Mouse (Mus musculus): ENCODE data around the gene Ripor1. TPM values are rescaled to one million over a fixed set of nuclear protein-coding genes. Genes with fewer than 3 reads are reported as not detected.

Ripor1 gene
- 20.5 and 26.5 TPM in 2 replicates for polyA plus RNA-seq (2012; rRNA removed)

DNA sequence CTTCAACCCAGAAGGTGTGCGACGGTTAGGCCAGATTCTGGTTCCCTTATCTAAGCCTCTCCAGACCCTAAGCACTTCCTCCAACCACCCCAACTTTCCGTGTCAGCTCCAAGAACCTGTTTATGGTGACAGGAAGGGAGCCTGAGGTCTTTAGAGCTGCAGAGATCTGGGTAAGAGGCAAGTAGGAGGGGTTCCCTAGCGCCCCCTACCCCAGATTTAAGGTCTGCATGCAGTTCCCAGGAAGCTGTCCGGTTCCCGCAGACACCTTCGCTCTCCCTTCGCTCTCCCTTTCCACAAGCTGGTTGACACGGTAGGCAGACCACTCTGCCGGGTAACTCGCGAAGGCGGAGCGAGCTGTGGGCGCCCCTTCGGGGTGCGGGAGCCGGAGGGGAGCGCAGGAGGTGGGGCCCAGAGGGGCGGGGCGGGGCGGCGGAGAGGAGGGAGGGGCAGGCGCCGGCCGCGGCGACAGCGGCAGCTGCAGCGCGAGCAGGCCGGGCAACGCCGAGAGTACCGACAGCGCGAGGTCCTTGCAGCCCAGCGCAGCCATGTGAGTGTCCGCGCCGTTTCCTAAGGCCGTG is at the start of gene Ripor1:
Ripor1 (plus strand) TSS at position 452 of the 578 bp plus-strand sequence.

DNA sequence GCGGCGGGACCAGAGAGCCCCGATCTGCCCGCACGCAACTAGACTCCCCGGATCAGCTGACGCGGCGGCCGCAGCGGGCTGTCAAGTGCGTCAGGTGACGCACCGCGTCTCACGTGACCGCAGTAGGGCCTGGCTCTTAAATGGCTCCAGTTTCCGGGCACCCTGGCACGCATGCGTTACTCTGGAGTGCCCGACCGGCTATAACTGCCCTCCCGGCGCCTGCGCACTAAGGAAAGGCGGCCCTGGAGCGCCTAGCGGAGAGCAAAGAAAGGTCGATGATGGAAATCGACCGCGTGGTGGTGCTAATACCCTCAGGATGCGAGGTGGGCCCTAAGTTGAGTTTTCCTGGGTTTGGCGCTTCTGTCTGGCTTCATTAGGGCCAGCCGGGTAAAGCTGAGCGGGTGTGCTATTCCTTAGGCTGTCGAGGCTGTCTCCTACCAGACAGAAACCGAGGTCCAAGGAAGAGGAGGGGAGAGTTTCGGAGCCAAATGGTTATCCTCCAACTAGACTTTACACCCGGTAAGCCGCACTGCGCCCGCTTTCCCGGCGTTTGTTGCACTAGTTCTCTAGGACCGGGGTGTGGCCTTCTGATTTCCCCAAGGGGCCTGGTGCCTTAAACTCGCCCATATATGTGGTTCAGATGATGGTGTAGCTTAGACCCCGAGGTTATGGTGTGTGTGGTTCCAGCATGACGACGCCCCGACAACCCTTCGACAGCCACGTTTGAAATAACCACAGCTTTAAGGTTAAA is 38.9 kb upstream of the Ripor1 start, which contains the start of gene Atp6v0d1:
Atp6v0d1 (minus strand) TSS at position 96 of the 751 bp plus-strand sequence.

DNA sequence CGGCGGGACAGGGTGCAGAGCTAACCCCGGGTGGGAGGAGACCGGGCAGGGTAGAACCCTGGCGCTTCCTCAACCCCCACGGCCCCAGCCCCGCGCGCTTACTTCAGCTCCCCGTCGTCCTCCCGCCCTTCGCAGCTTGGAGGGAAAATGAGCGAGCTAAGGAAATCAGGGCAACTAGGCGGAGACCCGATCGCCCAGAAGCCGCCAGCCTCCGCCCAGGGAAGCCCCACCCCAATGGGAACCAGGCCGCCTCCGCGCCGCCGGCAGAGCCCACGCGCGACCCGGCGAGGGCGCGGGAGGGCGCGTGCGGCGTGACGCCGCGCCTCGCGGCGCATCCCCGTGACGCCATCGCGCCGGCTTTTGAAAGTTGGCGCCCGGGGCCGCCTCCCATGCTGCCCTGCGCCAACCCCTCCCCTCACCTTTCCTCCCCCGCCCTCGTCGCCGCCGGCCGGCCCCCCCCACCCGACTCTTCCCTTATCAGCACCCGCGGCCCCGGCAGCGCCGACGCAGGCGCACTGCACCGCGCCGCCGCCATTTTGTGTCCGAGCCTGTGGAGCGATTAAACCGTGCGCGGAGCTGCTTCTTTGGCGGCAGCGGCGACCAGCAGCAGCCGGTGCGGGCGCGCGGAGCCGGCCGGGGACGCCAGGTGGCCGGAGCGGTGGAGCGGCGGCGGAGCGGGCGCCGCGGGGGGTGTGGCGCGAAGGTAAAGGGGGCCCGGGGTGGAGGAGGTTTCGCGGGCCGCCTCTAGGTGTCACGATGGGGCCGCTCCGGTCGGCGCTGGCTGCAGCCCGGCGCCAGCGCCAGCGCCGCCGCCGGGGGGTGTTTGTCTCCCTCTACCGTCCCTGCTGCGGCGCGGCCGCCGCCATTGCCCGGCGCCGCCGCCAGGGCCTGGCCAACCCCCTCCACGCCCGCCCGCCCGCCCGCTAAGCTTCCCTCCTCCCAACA is 31.2 kb downstream of the Ripor1 start, which contains the start of gene Ctcf:
Ctcf (plus strand) TSS at position 551 of the 945 bp plus-strand sequence.

GRCm38 (mm10) chr8:105636963-105637510 is 32.0 kb downstream of the Ripor1 start, which contains the start of gene Agrp:
Gene Agrp, minus strand, starts transcription at chr8:105637393.

Other genes starting within 250 kb of the Ripor1 start
- gene Plekhg4, start 232.0 kb upstream of the Ripor1 start, polyA plus RNA-seq (2012; rRNA removed), result 0.37 and 0.56 TPM in 2 replicates
- 0.05 TPM in 1 of 2 replicates, not detected in the other for gene Kctd19, start 191.8 kb upstream of the Ripor1 start, polyA plus RNA-seq (2012; rRNA removed)
- gene Lrrc36, start 191.7 kb upstream of the Ripor1 start, polyA plus RNA-seq (2012; rRNA removed), result 0.16 and 0.56 TPM in 2 replicates
- 319 and 403 TPM in 2 replicates for gene Tppp3, start 133.7 kb upstream of the Ripor1 start, polyA plus RNA-seq (2012; rRNA removed)
- gene Zdhhc1, start 108.4 kb upstream of the Ripor1 start, polyA plus RNA-seq (2012; rRNA removed), result 52.7 and 54.0 TPM in 2 replicates
- 624 and 727 TPM in 2 replicates for gene Hsd11b2, start 86.5 kb upstream of the Ripor1 start, polyA plus RNA-seq (2012; rRNA removed)
- 104 and 120 TPM in 2 replicates for gene Atp6v0d1, start 39.2 kb upstream of the Ripor1 start, polyA plus RNA-seq (2012; rRNA removed)
- gene Ctcf, start 31.3 kb downstream of the Ripor1 start, polyA plus RNA-seq (2012; rRNA removed), result 13.5 and 15.1 TPM in 2 replicates
- 0.27 and 0.73 TPM in 2 replicates for gene Agrp, start 32.1 kb downstream of the Ripor1 start, polyA plus RNA-seq (2012; rRNA removed)
- 2.5 and 3.2 TPM in 2 replicates for gene Carmil2, start 81.0 kb downstream of the Ripor1 start, polyA plus RNA-seq (2012; rRNA removed)
- 30.4 and 30.8 TPM in 2 replicates for gene Acd, start 95.8 kb downstream of the Ripor1 start, polyA plus RNA-seq (2012; rRNA removed)
- gene Pard6a, start 95.9 kb downstream of the Ripor1 start, polyA plus RNA-seq (2012; rRNA removed), result 14.3 and 15.3 TPM in 2 replicates
- gene 4933405L10Rik, start 102.4 kb downstream of the Ripor1 start, polyA plus RNA-seq (2012; rRNA removed), result not detected in 2 replicates
- gene Enkd1, start 103.0 kb downstream of the Ripor1 start, polyA plus RNA-seq (2012; rRNA removed), result 8.4 and 8.6 TPM in 2 replicates
- gene Gfod2, start 153.4 kb downstream of the Ripor1 start, polyA plus RNA-seq (2012; rRNA removed), result 10.6 and 11.4 TPM in 2 replicates
- 21.8 and 23.4 TPM in 2 replicates for gene Ranbp10, start 222.1 kb downstream of the Ripor1 start, polyA plus RNA-seq (2012; rRNA removed)
- not detected in 2 replicates for gene Tsnaxip1, start 222.5 kb downstream of the Ripor1 start, polyA plus RNA-seq (2012; rRNA removed)
- 11.8 and 13.0 TPM in 2 replicates for gene Cenpt, start 248.0 kb downstream of the Ripor1 start, polyA plus RNA-seq (2012; rRNA removed)
- gene Thap11, start 249.9 kb downstream of the Ripor1 start, polyA plus RNA-seq (2012; rRNA removed), result 58.1 and 62.6 TPM in 2 replicates

Measured in colon, adult 2 months (tissue).